Mouse (Mus musculus) fibroblast of lung, adult 2 months (primary cell): ENCODE results near the gene Gm28845.
"Not testable (repeated sequence)": the region's sequence is repeated elsewhere in the genome, so short reads cannot be mapped to it uniquely, and the experiment has no call there.

Experiments used
- DNase-seq: peaks from one replicate; pipeline ENCODE4 v3.0.0-alpha.2; 2011; ENCODE audit warnings: low read depth

The Gm28845 gene

GRCm38 (mm10) chr1:65107654-65108279, 11.6 kb downstream of the Gm28845 start:
- DNase-seq: no peak

DNA sequence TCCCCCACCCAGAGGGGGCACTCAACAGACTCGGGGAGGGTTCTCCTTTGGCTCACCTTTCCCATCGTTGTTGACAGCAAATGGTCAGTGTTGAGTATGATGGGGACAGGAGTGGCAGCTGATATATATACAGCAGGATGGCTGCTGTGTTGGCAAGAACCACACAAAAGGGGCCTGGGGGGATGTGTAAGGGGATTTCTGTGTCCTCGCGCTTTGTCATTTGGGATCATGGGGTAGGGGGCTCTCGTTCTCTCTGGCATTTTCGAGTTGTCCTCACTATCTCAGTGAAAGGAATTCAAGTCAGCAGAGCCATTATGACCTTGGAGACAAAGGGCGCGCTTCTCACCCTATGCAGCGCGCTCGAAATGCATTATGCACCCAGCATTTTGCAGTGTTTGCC, 16.1 kb downstream of the Gm28845 start, which contains the start of gene Cryga:
TSS of gene Cryga (minus strand) at position 101 of the 400 bp plus-strand sequence.
- no peak for DNase-seq

- no peak for DNase-seq
Measured at GRCm38 (mm10) chr1:65096953-65097352, 22.4 kb downstream of the Gm28845 start.

DNA sequence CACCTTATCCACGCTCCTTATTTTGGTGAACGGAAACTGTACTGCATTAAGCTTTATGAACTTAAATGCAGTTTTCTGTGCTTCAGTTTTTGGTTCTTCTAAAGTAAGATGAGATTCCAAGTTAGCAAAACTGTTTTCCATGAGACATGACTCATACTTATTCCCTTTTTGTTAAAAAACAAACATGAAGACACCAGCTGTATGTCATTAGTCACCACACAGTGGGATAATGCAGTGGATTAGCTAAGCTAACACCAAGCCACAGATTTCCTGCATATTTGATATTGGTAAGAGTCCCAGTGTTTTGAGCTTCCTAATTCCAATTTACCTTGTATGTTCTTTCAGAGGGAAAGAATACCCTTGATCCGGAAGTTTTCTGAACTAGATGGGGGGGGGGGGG, 27.8 kb downstream of the Gm28845 start:
- DNase-seq: no peak

DNA sequence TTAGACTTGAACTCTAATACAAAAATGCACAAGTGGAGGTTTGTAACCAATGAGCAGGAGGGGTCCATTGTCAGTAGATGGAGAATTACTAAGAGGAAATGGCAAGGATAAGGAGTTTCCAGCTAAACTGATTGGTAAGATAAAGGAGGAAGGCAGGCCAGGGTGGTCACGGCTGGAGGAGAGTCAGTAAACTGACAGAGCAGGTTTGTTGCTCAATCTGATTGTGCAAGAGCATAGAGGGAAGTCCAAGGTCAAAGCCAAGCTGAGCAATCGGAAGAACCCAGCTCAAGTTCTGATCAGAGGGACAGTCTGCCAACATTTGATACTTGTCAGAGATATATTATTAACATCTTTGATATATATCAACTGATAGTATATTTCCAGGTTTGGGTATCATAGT, 29.0 kb downstream of the Gm28845 start:
- DNase-seq: no peak

DNA sequence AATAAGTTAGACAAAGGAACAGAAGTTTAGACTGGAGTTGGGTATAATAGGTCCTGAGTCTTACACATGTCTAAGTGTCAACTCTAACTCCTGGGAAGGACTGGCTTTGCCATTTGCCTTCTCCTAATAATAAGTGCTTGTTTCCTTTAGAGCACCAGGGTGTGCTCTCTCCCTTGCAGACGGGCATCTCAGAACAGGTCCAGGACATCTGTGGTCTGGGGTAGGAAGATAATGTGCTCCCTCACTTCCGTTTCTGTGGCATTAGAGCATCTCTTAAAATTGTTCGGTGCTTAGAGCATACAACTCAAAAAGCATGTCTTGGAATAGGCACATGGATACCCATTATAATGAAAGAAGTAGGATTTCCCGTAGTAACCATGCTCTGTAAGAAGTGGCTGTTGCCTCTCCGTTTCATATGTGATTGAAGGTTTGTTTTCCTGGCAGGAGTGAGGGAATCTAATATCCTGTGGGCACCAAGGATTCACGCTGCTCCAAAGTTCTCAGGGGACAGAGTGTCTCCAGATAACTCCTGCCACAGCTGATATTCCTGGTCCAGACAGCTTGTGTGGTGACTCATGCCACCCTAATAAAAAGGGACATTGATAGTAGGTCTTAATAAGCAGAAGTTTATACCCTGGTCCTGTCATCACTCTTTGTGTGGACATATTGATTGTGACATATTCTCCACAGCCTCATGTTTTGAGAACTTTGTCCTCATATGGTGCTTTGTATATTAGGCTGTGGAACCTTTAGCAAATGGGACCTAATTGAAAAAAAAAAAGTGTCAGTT, 30.6 kb downstream of the Gm28845 start:
- no peak for DNase-seq

- DNase-seq: no peak
Measured at GRCm38 (mm10) chr1:65082188-65082587, 37.2 kb downstream of the Gm28845 start, which contains the start of gene Crygb. Gene Crygb (minus strand): TSS chr1:65082288.

- DNase-seq: no peak
Measured at GRCm38 (mm10) chr1:65075607-65076006, 43.8 kb downstream of the Gm28845 start.

DNA sequence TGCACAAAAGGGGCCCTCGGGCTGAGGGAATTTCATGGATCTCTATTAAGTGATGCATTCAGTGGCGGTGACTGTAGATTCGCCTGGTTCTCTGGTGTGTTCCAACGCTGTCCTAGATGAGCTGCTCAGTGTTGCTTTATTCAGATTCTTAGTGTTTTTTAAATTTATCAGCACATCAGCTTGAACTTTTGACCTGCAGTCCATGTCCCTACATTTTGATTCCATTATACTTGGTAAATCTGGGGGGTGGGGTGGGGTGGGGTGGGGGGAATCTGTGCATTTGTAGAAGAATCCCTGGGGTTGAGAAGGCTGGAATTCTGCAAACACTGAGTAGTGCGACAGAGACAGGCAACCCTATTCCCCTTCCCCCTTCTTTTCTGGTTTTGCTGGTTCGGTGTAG, 45.8 kb downstream of the Gm28845 start, which contains the start of gene Crygc:
TSS of gene Crygc (minus strand) at position 101 of the 400 bp plus-strand sequence.
- DNase-seq: no peak

DNA sequence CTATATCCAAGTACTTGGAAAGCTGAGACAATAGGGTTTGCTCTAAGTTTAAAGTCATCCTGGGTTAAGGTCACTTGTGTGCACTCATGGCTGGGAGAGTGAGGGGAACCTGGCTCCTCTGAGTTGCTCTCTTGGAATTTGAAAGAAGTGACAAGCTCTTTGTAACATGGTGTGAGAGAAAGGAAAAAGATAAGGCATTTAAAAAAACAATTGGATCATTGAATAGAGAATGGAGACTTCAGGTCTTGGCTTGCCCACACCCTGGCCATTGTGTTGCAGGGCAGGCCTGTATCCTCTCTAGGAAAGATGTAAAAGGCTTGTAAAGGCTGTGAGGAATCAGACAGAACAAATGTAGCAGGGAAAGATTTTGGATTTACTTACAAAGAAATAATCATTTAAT, 51.5 kb downstream of the Gm28845 start:
- DNase-seq: no peak

DNA sequence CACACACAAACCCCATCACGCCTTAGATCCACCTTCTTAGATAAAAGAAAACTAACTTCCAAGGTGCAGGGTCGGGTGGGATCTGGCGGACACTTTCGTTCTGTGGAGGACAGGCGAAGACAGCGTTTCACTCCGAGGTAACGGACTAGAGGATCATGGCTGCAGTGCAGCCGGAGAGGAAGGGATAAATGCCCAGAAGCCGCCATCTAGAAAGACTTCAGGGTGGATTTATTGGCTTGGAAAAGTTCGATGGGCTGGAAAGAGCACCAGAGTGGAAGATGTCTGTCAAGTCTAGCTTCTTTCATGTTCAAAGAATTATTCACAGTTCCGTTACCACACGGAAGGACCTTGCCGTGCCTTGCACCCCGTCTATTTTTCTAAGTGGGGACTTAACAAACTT, 55.2 kb downstream of the Gm28845 start:
- no peak for DNase-seq

GRCm38 (mm10) chr1:65063352-65063751, 56.0 kb downstream of the Gm28845 start, which contains the start of gene Crygd:
Gene Crygd (minus strand): TSS chr1:65063452.
- DNase-seq: no peak

DNA sequence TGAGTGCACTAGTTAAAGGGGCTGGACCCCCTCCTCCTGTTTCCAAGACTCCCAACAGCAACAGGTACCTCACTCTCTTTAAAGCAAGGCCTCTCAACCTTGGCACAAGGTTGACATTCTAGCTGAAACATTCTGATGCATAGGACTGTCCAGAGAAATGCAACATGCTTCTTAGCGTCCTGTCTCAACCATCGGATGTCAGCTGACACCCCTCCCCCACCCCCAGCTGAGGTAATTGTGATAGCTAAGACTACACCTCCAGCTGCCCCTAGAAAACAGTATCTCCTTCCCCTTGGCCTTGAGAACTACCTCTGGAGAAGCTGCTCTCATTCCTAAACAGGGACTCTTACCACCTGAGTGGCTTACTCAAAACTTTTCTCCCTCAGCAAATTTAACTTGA, 67.2 kb downstream of the Gm28845 start:
- no peak for DNase-seq

DNA sequence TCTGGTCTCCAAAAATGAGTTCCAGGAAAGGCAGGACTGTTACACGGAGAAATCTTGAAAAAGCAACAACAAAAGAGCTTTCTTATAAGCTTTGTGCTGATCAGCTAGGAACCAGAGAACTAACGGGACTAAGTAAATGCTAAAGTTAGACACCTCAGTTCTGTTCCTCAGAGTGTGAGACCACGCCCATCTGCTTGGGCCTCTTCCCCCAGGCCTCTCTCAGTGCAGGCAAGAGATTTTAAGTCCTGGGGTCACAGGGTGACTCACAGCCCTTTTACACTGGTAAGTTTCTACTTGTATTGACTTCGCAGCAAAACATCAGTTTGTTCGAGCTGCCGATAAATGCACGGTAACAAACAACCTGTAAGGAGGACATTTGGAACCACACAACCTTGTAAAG, 67.7 kb downstream of the Gm28845 start:
- DNase-seq: no peak

DNA sequence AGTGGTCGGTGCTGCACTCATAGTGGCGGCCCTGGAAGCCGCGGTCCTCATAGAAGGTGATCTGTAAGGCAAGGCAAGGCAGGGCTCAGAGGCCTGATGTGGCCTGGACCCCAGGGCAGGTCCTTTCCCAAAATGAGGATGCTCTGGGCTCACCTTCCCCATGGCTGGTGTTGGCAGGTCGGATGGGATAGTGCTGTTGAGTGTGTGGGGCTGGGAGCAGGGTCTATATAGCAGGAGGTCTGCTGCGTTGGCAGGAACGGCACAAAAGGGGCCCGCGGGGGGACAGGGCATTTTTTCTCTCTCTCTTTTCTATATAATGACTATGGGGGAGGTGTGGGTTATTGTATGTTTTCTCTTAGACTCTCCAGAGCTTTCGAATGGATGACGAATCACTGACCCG, 68.4 kb downstream of the Gm28845 start, which contains the start of gene Cryge:
TSS of gene Cryge (minus strand) at position 198 of the 400 bp plus-strand sequence.
- not testable (repeated sequence) for DNase-seq
